Mouse (Mus musculus): Measurements from ENCODE around the gene Mlxipl. TPM values are rescaled to one million over a fixed set of nuclear protein-coding genes. Genes with fewer than 3 reads are reported as not detected.

Mlxipl gene
- polyA plus RNA-seq, 1 experiment from 2014 or later: 0.68 TPM

DNA sequence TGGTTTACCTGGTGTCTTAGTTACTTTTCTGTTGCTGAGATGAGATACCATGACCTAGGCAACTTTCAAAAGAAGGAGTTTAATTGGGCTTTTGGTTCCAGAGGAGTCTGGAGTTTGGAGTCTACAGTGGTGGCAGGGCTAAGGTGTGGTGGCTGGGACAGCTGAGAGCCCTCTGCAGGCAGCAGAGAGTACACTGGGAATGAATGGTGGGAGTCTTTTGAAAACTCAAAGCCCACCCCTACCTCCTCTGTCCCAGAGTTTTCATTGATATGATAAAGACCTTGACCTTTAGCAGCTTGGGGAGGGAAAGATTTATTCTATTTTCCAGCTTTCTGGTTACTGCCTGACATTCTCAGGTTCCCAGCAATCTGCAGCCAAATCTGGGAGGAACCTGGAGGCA lies 85.4 kb downstream of the Mlxipl start:
- H3K4me2 ChIP-seq (ENCODE audit: low read length): no peak overlapping the region
- H3K4me3 ChIP-seq (replicated peaks; ENCODE audit: low read depth, low read length): no peak overlapping the region
- no peak overlapping the region for H3K27ac ChIP-seq (replicated peaks; ENCODE audit: low read depth, low read length)
- H3K36me3 ChIP-seq (ENCODE audit: control insufficient read depth, insufficient read depth, low read length): peaks cover 77% of the 10 kb centered on the region
- ATAC-seq (ENCODE audit: low FRiP score, low TSS enrichment): no peak
- no peaks in the 10 kb centered on the region for H3K4me1 ChIP-seq (ENCODE audit: control insufficient read depth, insufficient read depth, low read length)
- no peaks in the 10 kb centered on the region for H3K9me3 ChIP-seq (ENCODE audit: control insufficient read depth, low read length)
- H3K27me3 ChIP-seq (ENCODE audit: control insufficient read depth, insufficient read depth, low read length): no peaks in the 10 kb centered on the region
- no peak for DNase-seq
- H3K9ac ChIP-seq (replicated peaks; ENCODE audit: low read length): no peak overlapping the region

DNA sequence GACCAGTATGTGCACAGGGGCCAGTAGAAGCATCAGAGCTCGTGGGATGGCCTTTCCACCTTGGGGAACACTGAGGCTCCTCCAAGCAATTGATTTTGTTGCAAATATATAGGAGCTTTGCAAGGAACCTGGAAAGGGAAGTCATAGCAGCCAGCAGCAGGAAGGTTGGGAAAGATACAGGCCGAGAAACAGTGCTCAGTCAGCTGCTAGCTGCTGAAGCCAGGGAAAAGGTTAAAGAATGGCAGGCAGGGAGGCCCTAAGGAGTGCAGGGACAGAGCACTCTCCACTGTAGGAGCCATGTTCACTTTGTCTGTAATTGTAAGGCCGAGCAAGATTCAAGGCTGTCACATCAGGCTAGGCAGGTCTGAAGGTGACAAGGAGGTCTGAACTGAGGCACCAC lies 88.8 kb downstream of the Mlxipl start:
- DNase-seq (no peak), ATAC-seq (ENCODE audit: low FRiP score, low TSS enrichment) (no peak)
- no peaks in the 10 kb centered on the region for H3K9me3 ChIP-seq (ENCODE audit: control insufficient read depth, low read length)
- H3K4me1 ChIP-seq (ENCODE audit: control insufficient read depth, insufficient read depth, low read length): no peaks in the 10 kb centered on the region
- no peaks in the 10 kb centered on the region for H3K27me3 ChIP-seq (ENCODE audit: control insufficient read depth, insufficient read depth, low read length)
- no peak overlapping the region for H3K4me3 ChIP-seq (replicated peaks; ENCODE audit: low read depth, low read length)
- peaks cover 83% of the 10 kb centered on the region for H3K36me3 ChIP-seq (ENCODE audit: control insufficient read depth, insufficient read depth, low read length)
- 86% methylated on average over 3 of the region's 3 CpGs for WGBS
- no peak overlapping the region for H3K27ac ChIP-seq (replicated peaks; ENCODE audit: low read depth, low read length)
- no peak overlapping the region for H3K4me2 ChIP-seq (ENCODE audit: low read length)
- no peak overlapping the region for H3K9ac ChIP-seq (replicated peaks; ENCODE audit: low read length)

DNA sequence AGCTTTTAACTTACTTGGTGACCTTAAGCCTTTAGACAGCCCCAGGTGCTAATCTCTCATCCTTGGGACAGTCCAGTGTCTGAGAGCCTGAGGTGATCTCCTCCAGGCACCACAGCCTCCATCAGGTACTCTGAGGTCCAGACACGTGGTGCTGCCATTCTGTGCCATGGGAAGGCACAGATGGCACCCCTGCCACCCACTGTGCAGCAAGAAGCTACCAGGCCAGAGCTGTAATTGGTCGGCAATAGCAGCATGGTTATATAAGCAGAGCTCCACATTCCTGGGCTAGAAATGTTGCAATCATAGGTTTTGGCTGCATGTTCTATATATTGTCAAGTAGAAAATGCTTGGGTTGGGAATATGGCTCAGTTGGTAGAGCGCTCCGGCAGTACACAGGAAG lies 89.3 kb downstream of the Mlxipl start:
- no peaks in the 10 kb centered on the region for H3K9me3 ChIP-seq (ENCODE audit: control insufficient read depth, low read length)
- no peak overlapping the region for H3K27ac ChIP-seq (replicated peaks; ENCODE audit: low read depth, low read length)
- no peak overlapping the region for H3K4me2 ChIP-seq (ENCODE audit: low read length)
- 95% methylated on average over 4 of the region's 4 CpGs for WGBS
- no peaks in the 10 kb centered on the region for H3K4me1 ChIP-seq (ENCODE audit: control insufficient read depth, insufficient read depth, low read length)
- H3K27me3 ChIP-seq (ENCODE audit: control insufficient read depth, insufficient read depth, low read length): no peaks in the 10 kb centered on the region
- no peak overlapping the region for H3K4me3 ChIP-seq (replicated peaks; ENCODE audit: low read depth, low read length)
- ATAC-seq (ENCODE audit: low FRiP score, low TSS enrichment) (no peak), DNase-seq (no peak)
- no peak overlapping the region for H3K9ac ChIP-seq (replicated peaks; ENCODE audit: low read length)
- peaks cover 78% of the 10 kb centered on the region for H3K36me3 ChIP-seq (ENCODE audit: control insufficient read depth, insufficient read depth, low read length)

DNA sequence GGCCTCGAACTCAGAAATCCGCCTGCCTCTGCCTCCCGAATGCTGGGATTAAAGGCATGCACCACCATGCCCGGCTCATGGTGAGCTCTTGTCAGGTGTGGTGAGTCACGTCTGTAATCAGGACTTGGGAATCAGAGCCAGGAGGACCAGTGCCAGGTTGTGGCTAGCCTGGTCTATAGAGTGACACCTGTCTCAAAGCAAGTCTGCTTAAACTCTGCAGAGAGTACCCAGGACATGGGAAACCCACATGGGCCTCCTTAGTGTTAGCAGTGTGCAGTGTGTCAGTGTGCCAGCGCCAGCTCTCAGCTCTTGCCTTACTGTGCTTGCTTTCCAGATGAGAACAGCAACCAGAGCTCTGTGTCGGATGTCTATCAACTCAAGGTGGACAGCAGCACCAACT lies 89.9 kb downstream of the Mlxipl start:
- Histone ChIP-seq H3K36me3 (ENCODE audit: control insufficient read depth, insufficient read depth, low read length) (peaks cover 73% of the 10 kb centered on the region), H3K9ac (replicated peaks; ENCODE audit: low read length) (no peak overlapping the region), H3K4me3 (replicated peaks; ENCODE audit: low read depth, low read length) (no peak overlapping the region), H3K4me2 (ENCODE audit: low read length) (no peak overlapping the region), H3K27me3 (ENCODE audit: control insufficient read depth, insufficient read depth, low read length) (no peaks in the 10 kb centered on the region), H3K27ac (replicated peaks; ENCODE audit: low read depth, low read length) (no peak overlapping the region), H3K9me3 (ENCODE audit: control insufficient read depth, low read length) (no peaks in the 10 kb centered on the region), H3K4me1 (ENCODE audit: control insufficient read depth, insufficient read depth, low read length) (no peaks in the 10 kb centered on the region)
- 95% methylated on average over 6 of the region's 7 CpGs for WGBS
- no peak for DNase-seq
- no peak for ATAC-seq (ENCODE audit: low FRiP score, low TSS enrichment)

DNA sequence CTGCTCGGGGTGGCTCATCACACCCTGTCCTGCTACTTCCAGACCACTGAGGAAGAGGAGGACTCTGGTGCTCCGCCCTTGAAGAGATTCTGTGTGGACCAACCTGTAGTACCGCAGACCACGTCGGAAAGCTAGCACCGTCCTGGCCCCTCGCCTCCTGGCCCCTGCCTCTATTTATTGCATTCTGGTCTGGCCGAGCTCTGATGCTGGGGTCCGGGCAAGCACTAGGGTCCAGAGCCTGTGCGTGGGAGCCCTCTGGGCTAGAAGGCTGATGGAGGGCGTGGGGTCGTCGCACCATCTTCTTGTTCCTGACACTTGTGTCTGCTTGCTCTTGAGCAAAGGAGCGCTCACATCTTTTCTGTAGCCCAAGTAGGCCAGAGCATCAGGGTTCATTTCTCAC lies 91.1 kb downstream of the Mlxipl start:
- no peak overlapping the region for H3K4me3 ChIP-seq (replicated peaks; ENCODE audit: low read depth, low read length)
- peaks cover 63% of the 10 kb centered on the region for H3K36me3 ChIP-seq (ENCODE audit: control insufficient read depth, insufficient read depth, low read length)
- H3K4me1 ChIP-seq (ENCODE audit: control insufficient read depth, insufficient read depth, low read length): no peaks in the 10 kb centered on the region
- DNase-seq (no peak), ATAC-seq (ENCODE audit: low FRiP score, low TSS enrichment) (no peak)
- H3K4me2 ChIP-seq (ENCODE audit: low read length): no peak overlapping the region
- 95% methylated on average over 14 of the region's 14 CpGs for WGBS
- no peak overlapping the region for H3K9ac ChIP-seq (replicated peaks; ENCODE audit: low read length)
- no peaks in the 10 kb centered on the region for H3K27me3 ChIP-seq (ENCODE audit: control insufficient read depth, insufficient read depth, low read length)
- H3K27ac ChIP-seq (replicated peaks; ENCODE audit: low read depth, low read length): no peak overlapping the region
- no peaks in the 10 kb centered on the region for H3K9me3 ChIP-seq (ENCODE audit: control insufficient read depth, low read length)

DNA sequence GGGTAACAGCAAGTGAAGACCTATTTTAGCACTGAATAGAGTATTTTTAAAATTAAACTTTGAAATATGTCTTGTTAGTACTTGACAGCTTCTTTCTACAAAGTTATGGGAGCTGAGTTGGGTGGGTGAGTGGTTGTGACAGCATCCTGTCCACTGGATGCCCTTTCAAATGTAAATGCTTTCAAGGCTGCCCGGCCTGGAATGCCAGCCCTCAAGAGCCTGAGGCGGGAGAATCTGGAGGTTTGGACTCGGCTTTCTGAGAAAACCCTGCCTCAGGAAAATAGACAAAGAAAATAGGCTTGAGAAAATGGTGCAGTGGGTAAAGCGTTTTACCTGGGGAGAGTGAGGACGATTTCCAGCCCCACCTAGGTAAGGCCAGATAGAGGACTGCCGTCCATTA lies 92.1 kb downstream of the Mlxipl start:
- WGBS: 68% methylated on average over 6 of the region's 6 CpGs
- no peak for ATAC-seq (ENCODE audit: low FRiP score, low TSS enrichment)
- H3K27ac ChIP-seq (replicated peaks; ENCODE audit: low read depth, low read length): no peak overlapping the region
- H3K9ac ChIP-seq (replicated peaks; ENCODE audit: low read length): no peak overlapping the region
- H3K36me3 ChIP-seq (ENCODE audit: control insufficient read depth, insufficient read depth, low read length): peaks cover 61% of the 10 kb centered on the region
- H3K4me3 ChIP-seq (replicated peaks; ENCODE audit: low read depth, low read length): no peak overlapping the region
- no peaks in the 10 kb centered on the region for H3K9me3 ChIP-seq (ENCODE audit: control insufficient read depth, low read length)
- no peaks in the 10 kb centered on the region for H3K4me1 ChIP-seq (ENCODE audit: control insufficient read depth, insufficient read depth, low read length)
- no peaks in the 10 kb centered on the region for H3K27me3 ChIP-seq (ENCODE audit: control insufficient read depth, insufficient read depth, low read length)
- H3K4me2 ChIP-seq (ENCODE audit: low read length): no peak overlapping the region
- no peak for DNase-seq

DNA sequence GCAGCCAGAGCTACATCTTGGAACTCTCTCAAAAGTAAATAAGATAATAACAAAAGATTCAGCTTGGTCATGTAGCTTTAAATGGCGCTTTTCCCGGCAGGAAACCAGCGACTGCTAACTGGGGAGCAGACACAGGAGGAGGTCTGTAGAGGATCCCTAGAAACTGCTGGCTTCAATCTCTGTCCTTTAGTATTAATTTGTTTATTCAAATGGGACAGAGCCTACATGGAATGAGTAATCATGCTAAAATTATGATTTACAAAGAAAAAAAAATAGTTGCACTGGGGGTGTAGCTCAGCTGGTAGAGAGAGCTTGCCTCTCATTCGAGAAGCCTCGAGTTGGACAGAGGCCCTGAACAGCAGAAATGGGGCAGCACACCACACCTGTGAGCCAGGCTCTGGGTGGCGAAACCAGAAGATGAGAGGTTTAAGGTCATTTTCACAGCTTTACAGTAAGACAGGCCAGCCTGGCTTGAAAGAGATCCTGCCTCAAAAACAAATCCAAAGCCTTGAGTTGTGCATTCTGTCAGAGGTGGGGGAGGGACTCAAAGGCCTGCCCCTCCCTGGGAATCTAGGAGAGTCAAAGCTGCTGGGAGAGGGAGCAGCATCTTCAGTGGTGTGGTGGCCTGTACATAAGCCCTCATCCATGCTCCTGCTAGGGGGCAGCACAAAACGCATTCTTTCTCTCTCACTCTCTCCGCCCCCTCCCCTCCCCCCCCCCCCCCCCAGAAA lies 93.6 kb downstream of the Mlxipl start:
- Histone ChIP-seq H3K27ac (replicated peaks; ENCODE audit: low read depth, low read length) (no peak overlapping the region), H3K4me1 (ENCODE audit: control insufficient read depth, insufficient read depth, low read length) (peaks cover under 1% of the 10 kb centered on the region; the same call in 1 of the 2 replicates), H3K9ac (replicated peaks; ENCODE audit: low read length) (no peak overlapping the region), H3K9me3 (ENCODE audit: control insufficient read depth, low read length) (no peaks in the 10 kb centered on the region), H3K4me2 (ENCODE audit: low read length) (no peak overlapping the region), H3K27me3 (ENCODE audit: control insufficient read depth, insufficient read depth, low read length) (no peaks in the 10 kb centered on the region), H3K36me3 (ENCODE audit: control insufficient read depth, insufficient read depth, low read length) (peaks cover 48% of the 10 kb centered on the region), H3K4me3 (replicated peaks; ENCODE audit: low read depth, low read length) (no peak overlapping the region)
- 59% methylated on average over 8 of the region's 8 CpGs for WGBS
- ATAC-seq (ENCODE audit: low FRiP score, low TSS enrichment) (no peak), DNase-seq (no peak)

DNA sequence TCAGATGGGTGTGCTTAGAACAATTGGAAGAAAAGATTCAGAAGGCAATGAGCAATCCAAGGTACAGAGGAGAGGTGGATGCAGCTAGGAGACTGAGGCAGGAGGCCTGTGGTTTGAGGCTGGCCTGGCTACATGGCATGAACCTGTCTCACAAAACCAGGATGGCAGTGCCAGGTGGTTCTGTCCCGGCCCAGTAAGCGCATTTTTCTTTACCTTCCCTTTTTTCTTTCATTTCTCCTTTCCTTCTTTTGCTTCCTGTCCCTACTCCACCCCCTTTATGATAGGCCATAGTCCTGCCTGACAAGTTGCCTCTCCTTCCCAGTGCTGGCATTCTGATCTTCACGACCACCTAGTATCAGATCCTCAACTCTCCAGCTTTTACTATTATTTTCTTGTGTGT lies 95.3 kb downstream of the Mlxipl start:
- no peak overlapping the region for H3K4me3 ChIP-seq (replicated peaks; ENCODE audit: low read depth, low read length)
- DNase-seq (no peak), ATAC-seq (ENCODE audit: low FRiP score, low TSS enrichment) (no peak)
- H3K9ac ChIP-seq (replicated peaks; ENCODE audit: low read length): no peak overlapping the region
- 99% methylated on average over 3 of the region's 3 CpGs for WGBS
- no peak overlapping the region for H3K27ac ChIP-seq (replicated peaks; ENCODE audit: low read depth, low read length)
- no peaks in the 10 kb centered on the region for H3K27me3 ChIP-seq (ENCODE audit: control insufficient read depth, insufficient read depth, low read length)
- H3K36me3 ChIP-seq (ENCODE audit: control insufficient read depth, insufficient read depth, low read length): peaks cover 37% of the 10 kb centered on the region
- no peaks in the 10 kb centered on the region for H3K9me3 ChIP-seq (ENCODE audit: control insufficient read depth, low read length)
- no peak overlapping the region for H3K4me2 ChIP-seq (ENCODE audit: low read length)
- peaks cover 17% of the 10 kb centered on the region for H3K4me1 ChIP-seq (ENCODE audit: control insufficient read depth, insufficient read depth, low read length)

DNA sequence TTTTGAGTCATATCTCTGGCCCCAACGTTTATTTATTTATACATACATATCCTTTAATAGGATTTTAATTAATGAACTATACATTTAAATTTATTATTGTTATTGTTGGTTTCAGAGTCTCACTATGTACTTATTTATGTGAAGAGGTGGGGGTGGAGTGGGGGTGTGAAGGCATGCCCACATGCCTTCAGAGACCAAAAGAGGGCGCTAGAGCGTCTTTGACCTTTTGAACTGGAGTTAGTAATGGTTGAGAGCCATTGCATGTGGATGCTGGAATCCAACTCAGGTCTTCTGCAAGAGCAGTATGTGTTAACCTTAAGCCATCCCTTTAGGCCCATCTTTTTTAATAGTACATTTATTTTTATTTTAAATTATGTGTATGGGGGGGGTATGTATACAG lies 95.9 kb downstream of the Mlxipl start:
- WGBS: 37% methylated on average over 3 of the region's 3 CpGs

More for the DNA sequence above, 95.9 kb downstream of the Mlxipl start:
- H3K27me3 ChIP-seq (ENCODE audit: control insufficient read depth, insufficient read depth, low read length): no peaks in the 10 kb centered on the region
- no peak overlapping the region for H3K27ac ChIP-seq (replicated peaks; ENCODE audit: low read depth, low read length)
- no peak for ATAC-seq (ENCODE audit: low FRiP score, low TSS enrichment)
- peaks cover 21% of the 10 kb centered on the region for H3K4me1 ChIP-seq (ENCODE audit: control insufficient read depth, insufficient read depth, low read length)
- H3K4me2 ChIP-seq (ENCODE audit: low read length): no peak overlapping the region
- H3K36me3 ChIP-seq (ENCODE audit: control insufficient read depth, insufficient read depth, low read length): peaks cover 31% of the 10 kb centered on the region
- H3K4me3 ChIP-seq (replicated peaks; ENCODE audit: low read depth, low read length): no peak overlapping the region
- H3K9ac ChIP-seq (replicated peaks; ENCODE audit: low read length): no peak overlapping the region
- peak; percentile 26 for DNase-seq
- H3K9me3 ChIP-seq (ENCODE audit: control insufficient read depth, low read length): no peaks in the 10 kb centered on the region
